Mouse (Mus musculus): ENCODE measurements around the gene Pianp.
A peak's percentile ranks its signal among the peaks of the same experiment; 100 is the strongest.

Pianp gene

GRCm38 (mm10) chr6:125008586-125009128, 12.2 kb downstream of the Pianp start:
- peak; percentile 100 for DNase-seq

DNA sequence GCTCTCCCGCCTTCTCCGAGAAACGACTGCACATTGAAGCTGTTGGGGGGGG, 12.5 kb downstream of the Pianp start, which contains the start of gene Zfp384:
Gene Zfp384 (plus strand): TSS at position 17 of the 52 bp plus-strand sequence.
- DNase-seq: no peak

GRCm38 (mm10) chr6:125009181-125010073, 12.9 kb downstream of the Pianp start:
- peak; percentile 99 for DNase-seq

DNA sequence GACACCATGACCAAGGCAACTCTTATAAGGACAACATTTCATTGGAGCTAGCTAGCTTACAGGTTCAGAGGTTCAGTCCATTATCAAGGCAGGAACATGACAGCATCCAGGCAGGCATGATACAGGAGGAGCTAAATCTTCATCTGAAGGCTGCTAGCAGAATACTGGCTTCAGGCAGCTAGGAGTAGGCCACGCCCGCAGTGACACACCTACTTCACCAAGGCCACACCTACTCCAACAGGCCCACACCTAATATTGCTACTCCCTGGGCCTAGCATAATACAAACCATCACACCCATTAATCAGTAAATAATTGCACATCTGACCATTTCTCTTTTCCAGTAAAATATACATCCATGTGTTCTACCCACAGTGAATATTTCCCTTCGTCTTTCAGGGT, 21.2 kb downstream of the Pianp start:
- no peak for DNase-seq

DNA sequence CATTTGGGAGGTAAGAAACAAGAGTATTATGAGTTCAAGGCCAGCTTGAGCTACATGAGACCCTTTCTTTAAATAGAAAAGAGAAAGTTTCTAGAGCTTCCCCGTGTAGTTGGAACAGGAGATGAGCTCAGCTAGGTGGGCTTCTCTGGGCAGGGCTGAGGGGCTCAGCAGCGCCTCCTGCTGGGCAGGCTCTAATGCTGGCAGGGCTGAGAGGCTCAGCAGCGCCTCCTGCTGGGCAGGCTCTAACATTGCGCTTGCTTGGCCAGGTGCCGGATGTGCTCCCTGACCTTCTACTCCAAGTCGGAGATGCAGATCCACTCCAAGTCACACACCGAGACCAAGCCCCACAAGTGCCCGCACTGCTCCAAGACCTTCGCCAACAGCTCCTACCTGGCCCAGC, 34.0 kb downstream of the Pianp start:
- DNase-seq: peak; percentile 86

GRCm38 (mm10) chr6:125031604-125032003, 35.1 kb downstream of the Pianp start:
- peak; percentile 86 for DNase-seq

DNA sequence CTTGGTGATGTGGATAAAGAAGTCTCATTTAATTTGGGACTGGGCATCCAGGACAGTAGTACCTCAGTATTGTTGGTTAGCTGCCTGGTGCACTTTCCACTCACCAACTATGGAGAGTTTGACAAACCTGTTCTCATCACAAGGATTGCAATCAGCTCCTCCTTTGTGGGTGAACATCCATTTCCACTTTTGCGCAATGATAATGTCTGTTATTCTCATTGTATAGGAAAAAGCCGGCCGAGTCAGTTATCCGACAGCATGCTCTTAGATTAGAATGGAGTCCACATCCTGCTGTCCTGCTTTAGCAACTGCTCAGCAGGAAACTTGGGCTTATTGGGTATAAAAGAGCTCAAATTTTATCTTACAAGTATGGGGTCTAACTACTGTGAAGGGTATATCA, 42.2 kb downstream of the Pianp start:
- peak; percentile 88 for DNase-seq

DNA sequence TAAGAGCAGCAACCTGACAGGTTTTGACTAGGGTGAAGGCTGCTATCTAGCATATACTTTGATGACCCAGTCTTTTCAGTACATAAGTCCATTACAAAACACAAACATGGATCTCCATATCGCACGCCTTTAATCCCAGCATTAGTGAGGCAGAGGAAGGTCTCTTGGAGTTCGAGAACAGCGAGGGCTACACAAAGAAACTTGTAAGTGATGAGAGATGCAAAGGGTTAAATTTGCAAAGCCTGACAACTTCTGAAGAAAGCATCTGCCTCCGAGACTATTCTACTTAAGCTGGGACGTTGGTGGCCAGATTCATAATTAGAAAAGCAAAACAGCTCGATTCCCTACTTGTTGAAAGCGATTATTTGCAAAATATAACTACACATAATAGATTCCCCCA, 42.6 kb downstream of the Pianp start:
- no peak for DNase-seq

- peak; percentile 99 for DNase-seq
These were observed 43.1 kb downstream of the Pianp start, which contains the start of gene Ing4 for GRCm38 (mm10) chr6:125039533-125040153. TSS of gene Ing4 (plus strand) at chr6:125039760.

DNA sequence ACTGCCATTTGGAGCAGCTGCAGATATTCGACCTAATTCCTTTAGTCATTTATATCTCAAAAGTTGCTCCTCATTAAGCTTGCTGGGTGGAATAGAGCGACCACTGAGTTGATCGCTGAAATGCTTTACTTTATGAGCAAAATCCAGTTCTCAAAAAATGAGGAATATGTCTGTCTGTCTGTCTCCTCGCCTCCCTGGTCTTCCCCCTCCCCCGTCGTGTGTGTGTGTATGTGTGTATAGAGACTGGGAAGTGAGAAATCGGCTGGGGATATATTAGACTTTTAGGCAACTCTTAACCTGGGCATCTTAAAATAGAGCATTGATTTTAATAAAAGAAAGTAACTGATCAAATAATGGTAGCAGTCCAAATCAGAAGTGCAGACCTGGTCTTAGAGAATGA, 43.7 kb downstream of the Pianp start:
- peak; percentile 83 for DNase-seq

DNA sequence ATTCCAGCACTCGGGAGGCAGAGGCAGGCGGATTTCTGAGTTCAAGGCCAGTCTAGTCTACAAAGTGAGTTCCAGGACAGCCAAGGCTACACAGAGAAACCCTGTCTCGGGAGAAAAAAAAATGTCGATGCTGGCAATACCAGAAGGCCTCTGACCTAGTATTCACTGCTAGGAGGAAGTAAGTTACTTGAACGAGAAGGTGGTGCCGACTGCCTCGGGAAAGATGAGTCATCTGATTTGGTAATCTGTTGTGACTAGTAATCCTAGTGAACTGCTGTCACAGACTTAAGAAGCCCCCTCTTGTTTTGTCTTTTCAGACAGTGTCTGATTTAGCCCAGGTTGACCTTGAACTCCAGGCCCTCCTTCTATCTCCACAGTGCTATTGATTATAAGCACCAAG, 44.6 kb downstream of the Pianp start:
- peak; percentile 87 for DNase-seq

DNA sequence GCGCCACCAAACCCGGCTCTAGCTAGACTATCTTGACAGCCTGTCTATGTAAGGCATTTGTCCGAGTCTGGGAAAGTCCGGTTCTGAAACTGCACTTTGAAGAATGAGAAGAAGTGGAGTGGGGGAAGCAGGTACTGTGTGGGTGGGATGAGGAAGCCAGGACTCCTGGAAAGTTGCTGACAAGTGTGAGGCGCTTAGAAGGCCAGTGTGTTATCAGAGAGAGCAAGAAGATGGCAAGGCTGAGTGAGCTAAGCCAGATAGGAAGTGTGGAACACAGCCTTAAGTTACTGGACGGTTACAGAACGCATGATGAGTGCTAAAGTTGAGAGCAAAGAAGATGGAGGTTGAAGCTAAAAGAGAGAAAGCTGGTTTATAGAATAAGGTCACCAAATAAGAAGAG, 45.6 kb downstream of the Pianp start:
- DNase-seq: peak; percentile 88

GRCm38 (mm10) chr6:125046691-125047090, 50.2 kb downstream of the Pianp start:
- peak; percentile 94 for DNase-seq

DNA sequence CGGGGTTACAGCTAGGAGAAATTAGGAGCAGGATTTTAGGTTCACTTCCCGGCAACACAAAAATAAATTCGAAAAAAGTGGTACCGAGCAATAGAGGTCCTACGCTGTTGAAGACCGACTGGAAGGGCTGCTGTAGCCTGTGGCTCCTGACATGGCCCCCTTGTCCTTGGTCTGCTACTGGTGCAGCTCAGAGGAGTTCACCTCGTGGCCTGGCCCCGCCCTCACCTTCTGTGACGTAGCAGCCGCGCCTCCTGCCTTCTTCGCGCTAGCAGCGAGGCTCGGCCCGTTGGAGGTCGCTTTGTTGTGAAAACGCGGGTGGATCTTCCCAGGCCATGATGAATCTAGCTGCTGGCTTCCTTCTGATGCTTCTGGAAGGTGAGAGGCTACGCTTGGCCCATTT, 53.2 kb downstream of the Pianp start, which contains the start of gene Acrbp:
Gene Acrbp (plus strand): TSS at position 12 of the 400 bp plus-strand sequence.
- DNase-seq: no peak

GRCm38 (mm10) chr6:125051237-125051636, 54.7 kb downstream of the Pianp start:
- no peak for DNase-seq
